Mouse (Mus musculus): ENCODE results near the gene Itfg2. TPM values are rescaled to one million over a fixed set of nuclear protein-coding genes. Genes with fewer than 3 reads are reported as not detected.

The Itfg2 gene
- polyA plus RNA-seq, 1 experiment from 2014 or later, result 33.5 TPM

DNA sequence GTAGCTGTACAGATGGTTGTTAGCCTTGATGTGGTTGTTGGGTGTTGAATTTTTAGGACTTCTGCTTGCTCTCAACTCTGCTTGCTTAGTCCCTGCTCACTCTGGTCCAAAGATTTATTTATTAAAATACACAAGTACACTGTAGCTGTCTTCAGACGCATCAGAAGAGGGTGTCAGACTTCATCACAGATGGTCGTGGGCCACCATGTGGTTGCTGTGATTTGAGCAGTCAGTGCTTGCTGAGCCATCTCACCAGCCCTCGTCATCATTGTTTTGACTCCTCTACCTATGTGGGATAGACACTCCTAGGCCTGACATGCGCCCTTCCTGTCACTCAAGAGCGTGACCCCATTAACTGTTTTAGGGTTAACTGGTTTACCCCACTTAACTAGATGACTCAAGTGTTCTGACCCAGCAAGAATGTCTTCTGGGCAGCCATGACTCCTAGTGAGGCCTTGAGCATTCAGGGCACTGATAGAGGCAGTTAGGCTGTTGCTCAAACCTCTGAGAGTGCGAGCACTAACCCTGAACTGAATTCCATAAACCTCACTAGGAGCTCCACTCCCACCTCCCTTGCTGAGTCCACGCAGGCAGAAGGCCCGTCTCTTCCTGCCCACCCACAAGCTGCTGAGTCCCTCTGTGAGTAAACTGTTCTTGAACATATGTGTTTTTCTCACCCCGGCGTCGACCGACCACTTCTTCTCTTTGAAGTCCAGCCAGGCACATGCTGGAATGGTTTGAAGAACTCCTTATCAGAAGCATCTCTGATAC is 31.3 kb upstream of the Itfg2 start:
- Histone ChIP-seq H3K9ac (no peak overlapping the region), H3K36me3 (no peaks in the 10 kb centered on the region), H3K4me1 (no peaks in the 10 kb centered on the region), H3K4me2 (replicated peaks) (no peak overlapping the region), H3K27ac (replicated peaks) (no peak overlapping the region), H3K9me3 (replicated peaks) (no peaks in the 10 kb centered on the region), H3K27me3 (no peaks in the 10 kb centered on the region), H3K4me3 (replicated peaks) (no peak overlapping the region)
- ATAC-seq (ENCODE audit: insufficient number of reproducible peaks, low FRiP score, low TSS enrichment, low read depth), result no peak
- 68% methylated on average over 12 of the region's 12 CpGs for WGBS

- ATAC-seq (ENCODE audit: insufficient number of reproducible peaks, low FRiP score, low TSS enrichment, low read depth), result no peak
- H3K27me3 ChIP-seq, result no peaks in the 10 kb centered on the region
- no peak overlapping the region for H3K4me3 ChIP-seq (replicated peaks)
- no peaks in the 10 kb centered on the region for H3K36me3 ChIP-seq
- H3K27ac ChIP-seq (replicated peaks), result no peak overlapping the region
- H3K9me3 ChIP-seq (replicated peaks), result no peaks in the 10 kb centered on the region
- no peak overlapping the region for H3K4me2 ChIP-seq (replicated peaks)
- H3K4me1 ChIP-seq, result no peaks in the 10 kb centered on the region
- WGBS, result 94% methylated on average over 5 of the region's 5 CpGs
- no peak overlapping the region for H3K9ac ChIP-seq
Observed at GRCm38 (mm10) chr6:128447063-128447462, 22.3 kb upstream of the Itfg2 start.

DNA sequence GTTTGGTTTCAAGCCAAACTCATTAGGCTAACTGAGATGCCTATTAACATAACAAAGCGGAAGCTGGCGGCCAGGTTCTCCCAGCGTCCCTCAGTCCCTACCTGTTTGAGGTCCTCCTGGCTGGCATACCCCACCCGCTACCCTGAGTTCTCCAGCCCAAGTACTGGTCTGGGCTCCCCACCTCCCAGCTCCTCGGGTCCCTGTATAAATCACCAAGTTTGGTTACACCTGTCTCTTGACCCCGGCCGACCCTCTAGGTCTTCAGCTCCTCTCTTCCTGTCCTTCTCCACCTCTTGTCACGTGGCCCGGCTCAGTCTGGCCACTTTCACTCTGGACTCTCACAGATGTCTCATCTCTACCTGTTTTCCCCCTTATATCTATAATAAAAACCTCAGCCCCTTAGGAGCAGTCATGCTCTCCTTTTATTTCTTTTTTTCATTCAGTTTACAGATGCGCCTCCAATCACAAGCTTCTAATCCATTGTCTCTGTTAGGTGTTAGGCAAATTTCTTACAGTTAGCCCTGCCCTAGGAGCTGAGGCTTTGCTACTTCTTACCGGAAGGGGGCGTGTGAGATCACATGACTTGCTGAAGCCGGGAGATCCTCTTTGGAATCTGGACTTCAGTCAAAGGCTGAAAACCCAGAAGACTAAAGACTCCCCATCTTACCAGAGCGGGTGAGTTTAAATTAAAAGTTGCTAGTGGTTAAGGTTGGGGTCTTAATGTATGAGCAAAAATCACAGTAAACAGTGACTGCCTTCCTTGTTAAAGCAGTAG is 21.2 kb upstream of the Itfg2 start:
- no peak overlapping the region for H3K4me3 ChIP-seq (replicated peaks)
- no peaks in the 10 kb centered on the region for H3K27me3 ChIP-seq
- H3K9me3 ChIP-seq (replicated peaks), result no peaks in the 10 kb centered on the region
- H3K4me1 ChIP-seq, result no peaks in the 10 kb centered on the region
- H3K9ac ChIP-seq, result no peak overlapping the region
- whole genome bisulfite sequencing, result 15% methylated on average over 14 of the region's 14 CpGs
- H3K27ac ChIP-seq (replicated peaks), result no peak overlapping the region
- H3K4me2 ChIP-seq (replicated peaks), result peak overlapping the region; percentile 31
- H3K36me3 ChIP-seq, result no peaks in the 10 kb centered on the region
- ATAC-seq (ENCODE audit: insufficient number of reproducible peaks, low FRiP score, low TSS enrichment, low read depth), result 0 out of 2 replicates have a peak, but pooled peaks have one; percentile 40

DNA sequence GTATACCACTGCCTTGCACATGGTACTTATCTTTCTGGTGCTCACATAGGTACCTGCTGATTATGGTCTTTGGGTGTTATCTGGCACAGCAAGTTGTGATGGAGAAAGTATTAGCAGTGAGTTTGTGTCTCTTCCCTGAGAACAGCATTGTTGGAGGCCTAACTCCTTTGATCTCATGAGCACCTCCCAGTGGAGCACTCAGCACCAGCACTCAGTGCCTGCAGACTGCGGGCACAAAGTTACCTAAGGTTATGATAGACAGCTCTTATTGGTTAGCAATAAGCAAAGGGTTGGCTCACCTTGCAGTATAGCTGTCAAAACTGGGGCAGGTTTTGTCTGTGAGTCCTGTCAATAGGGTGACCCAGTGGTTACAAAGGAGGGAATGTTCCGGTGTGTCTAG is 15.5 kb upstream of the Itfg2 start:
- Histone ChIP-seq H3K9ac (no peak overlapping the region), H3K27ac (replicated peaks) (no peak overlapping the region), H3K4me2 (replicated peaks) (no peak overlapping the region), H3K4me3 (replicated peaks) (no peak overlapping the region), H3K4me1 (peaks cover 15% of the 10 kb centered on the region), H3K27me3 (no peaks in the 10 kb centered on the region), H3K9me3 (replicated peaks) (no peaks in the 10 kb centered on the region), H3K36me3 (peaks cover 7% of the 10 kb centered on the region)
- WGBS, result 87% methylated on average over 2 of the region's 2 CpGs
- ATAC-seq (ENCODE audit: insufficient number of reproducible peaks, low FRiP score, low TSS enrichment, low read depth), result no peak

- Histone ChIP-seq H3K9ac (peak overlapping the region; percentile 33), H3K27me3 (no peaks in the 10 kb centered on the region), H3K4me3 (replicated peaks) (peak overlapping the region; percentile 98), H3K9me3 (replicated peaks) (no peaks in the 10 kb centered on the region), H3K4me2 (replicated peaks) (peak overlapping the region; percentile 72), H3K36me3 (peaks cover 20% of the 10 kb centered on the region), H3K27ac (replicated peaks) (peak overlapping the region; percentile 93), H3K4me1 (peaks cover 15% of the 10 kb centered on the region)
- WGBS, result 22% methylated on average over 18 of the region's 18 CpGs
- ATAC-seq (ENCODE audit: insufficient number of reproducible peaks, low FRiP score, low TSS enrichment, low read depth), result peak; percentile 37; the same call in 1 of the 2 replicates
Observed at GRCm38 (mm10) chr6:128438871-128439341, 14.2 kb upstream of the Itfg2 start.

DNA sequence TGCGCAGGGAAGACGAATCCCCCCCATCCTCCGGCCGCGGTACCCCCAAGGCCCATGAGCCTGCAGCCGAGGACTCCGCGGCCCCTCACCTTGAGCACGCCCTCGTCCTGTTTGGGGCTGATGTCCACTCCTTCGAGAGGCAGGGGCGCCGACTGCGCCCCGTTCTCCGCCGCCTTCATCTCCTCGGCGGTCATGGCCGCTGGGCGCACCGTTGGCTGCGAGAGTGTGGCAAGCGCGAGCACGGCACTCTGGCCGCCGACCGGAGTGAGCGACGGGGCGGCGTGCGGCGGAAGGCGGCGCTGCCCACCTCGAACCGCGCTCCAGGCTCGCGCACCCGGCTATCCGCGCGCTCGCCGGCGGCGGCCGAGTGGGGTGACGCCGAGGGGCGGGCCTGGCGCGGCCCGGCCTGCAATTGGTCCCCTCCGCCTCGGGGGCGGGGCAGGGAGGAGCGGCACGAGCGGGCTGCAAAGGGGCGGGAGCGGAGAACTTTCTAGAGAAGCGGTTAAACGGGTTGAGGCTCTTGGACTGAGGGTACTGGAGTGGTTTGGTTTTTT is 13.7 kb upstream of the Itfg2 start, which contains the start of gene Fkbp4:
TSS of gene Fkbp4 (minus strand) at position 361 of the 554 bp plus-strand sequence.
- Histone ChIP-seq H3K4me1 (peaks cover 15% of the 10 kb centered on the region), H3K27me3 (no peaks in the 10 kb centered on the region), H3K4me3 (replicated peaks) (peak within 1 kb of the TSS; percentile 98), H3K36me3 (peaks cover 26% of the 10 kb centered on the region), H3K9me3 (replicated peaks) (no peaks in the 10 kb centered on the region), H3K9ac (peak within 1 kb of the TSS; percentile 93), H3K4me2 (replicated peaks) (peak within 1 kb of the TSS; percentile 72), H3K27ac (replicated peaks) (peak within 1 kb of the TSS; percentile 93)
- WGBS, result under 1% methylated on average over 67 of the region's 67 CpGs
- ATAC-seq (ENCODE audit: insufficient number of reproducible peaks, low FRiP score, low TSS enrichment, low read depth), result peak; percentile 95

DNA sequence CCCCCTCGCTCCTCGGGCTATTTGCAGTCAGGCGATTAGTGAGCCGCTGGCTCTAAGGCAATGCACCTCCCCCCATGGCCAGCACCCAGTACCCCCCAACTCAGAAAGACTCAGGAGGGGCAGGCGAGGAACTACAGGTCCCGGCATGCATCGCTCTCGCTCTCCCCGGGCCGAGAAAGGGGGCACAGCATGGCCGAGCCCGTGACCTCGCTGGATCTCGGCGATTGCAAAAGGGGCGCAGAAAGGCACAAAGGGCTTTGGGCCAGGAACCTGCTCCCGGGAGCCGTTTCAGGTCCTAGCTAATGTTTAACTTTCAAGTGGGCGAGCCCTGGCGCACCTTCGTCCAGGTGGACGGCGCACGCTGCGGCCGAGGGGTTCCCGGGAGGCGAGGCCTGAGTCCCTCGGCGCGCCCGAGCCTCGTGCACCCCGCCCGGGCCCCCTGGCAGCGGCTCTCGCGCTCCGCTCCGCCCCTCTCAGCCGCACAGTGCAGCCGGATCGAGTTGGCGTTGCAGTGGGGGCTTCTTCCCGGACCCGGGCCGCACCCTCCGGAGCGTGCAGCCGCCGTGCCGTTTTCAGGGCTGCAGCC is 13.1 kb upstream of the Itfg2 start:
- H3K36me3 ChIP-seq, result peaks cover 31% of the 10 kb centered on the region
- H3K4me2 ChIP-seq (replicated peaks), result peak overlapping the region; percentile 72
- peak overlapping the region; percentile 98 for H3K4me3 ChIP-seq (replicated peaks)
- peak; percentile 81 for ATAC-seq (ENCODE audit: insufficient number of reproducible peaks, low FRiP score, low TSS enrichment, low read depth)
- no peaks in the 10 kb centered on the region for H3K27me3 ChIP-seq
- H3K9me3 ChIP-seq (replicated peaks), result no peaks in the 10 kb centered on the region
- peak overlapping the region; percentile 93 for H3K27ac ChIP-seq (replicated peaks)
- under 1% methylated on average over 52 of the region's 52 CpGs for WGBS
- peaks cover 15% of the 10 kb centered on the region for H3K4me1 ChIP-seq
- peak overlapping the region; percentile 93 for H3K9ac ChIP-seq

DNA sequence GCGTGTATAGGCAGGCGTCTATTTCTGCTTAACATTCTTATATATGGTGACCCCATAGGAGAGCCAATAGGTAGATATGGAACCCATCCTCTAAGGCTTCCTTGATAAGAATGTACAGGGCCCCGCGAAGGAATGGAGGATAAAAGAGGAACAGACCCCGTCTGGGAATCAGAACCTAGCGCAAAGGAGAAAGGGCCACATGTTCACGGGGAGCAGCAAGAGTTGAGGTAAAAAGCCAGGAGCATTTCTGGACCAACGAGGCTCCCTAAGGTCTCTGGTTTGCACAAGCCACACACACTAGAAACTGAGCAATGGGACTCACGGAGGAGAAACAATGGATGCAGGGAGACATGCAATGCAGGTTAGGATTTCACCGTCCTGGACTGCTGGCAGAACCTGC is 12.6 kb upstream of the Itfg2 start:
- Histone ChIP-seq H3K27ac (replicated peaks) (peak overlapping the region; percentile 93), H3K36me3 (peaks cover 37% of the 10 kb centered on the region), H3K9ac (peak overlapping the region; percentile 93), H3K27me3 (no peaks in the 10 kb centered on the region), H3K4me1 (peaks cover 15% of the 10 kb centered on the region), H3K4me3 (replicated peaks) (peak overlapping the region; percentile 98), H3K9me3 (replicated peaks) (no peaks in the 10 kb centered on the region), H3K4me2 (replicated peaks) (peak overlapping the region; percentile 72)
- WGBS, result 4% methylated on average over 10 of the region's 10 CpGs
- ATAC-seq (ENCODE audit: insufficient number of reproducible peaks, low FRiP score, low TSS enrichment, low read depth), result no peak

DNA sequence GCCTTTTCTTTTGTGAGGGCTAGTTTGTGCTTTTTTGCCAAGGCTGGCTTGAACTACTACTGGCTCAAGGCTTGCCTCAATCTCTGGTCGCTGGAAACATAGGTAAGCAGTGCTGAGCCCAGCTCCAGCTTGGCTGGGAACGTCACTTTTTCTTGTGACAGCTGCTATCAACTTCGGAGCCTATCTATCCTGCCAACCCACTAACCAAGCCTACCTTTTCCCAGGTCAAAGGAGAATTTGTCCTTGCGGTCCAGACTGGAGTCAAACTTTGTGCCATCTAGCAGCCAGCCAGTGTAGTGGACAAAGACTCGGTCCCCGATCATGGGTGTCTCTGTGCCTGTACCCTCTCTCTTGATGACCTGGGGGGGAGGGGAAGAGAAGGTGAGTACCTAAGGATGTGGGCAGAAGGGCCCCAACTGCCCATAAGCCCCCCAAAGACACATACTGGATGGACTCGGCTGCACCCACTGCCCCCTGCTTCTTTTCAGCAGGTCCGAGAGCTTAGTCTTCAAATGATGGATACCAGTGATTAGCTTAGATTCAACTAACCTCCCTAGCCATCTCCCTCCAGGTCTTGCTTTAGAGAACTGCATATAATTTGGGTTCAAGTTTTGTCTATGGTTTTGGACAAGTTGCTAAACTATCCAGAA is 11.8 kb upstream of the Itfg2 start:
- H3K27ac ChIP-seq (replicated peaks), result 0 out of 2 replicates have a peak overlapping the region, but pooled peaks have one; percentile 93
- peak overlapping the region; percentile 98 for H3K4me3 ChIP-seq (replicated peaks)
- peaks cover 45% of the 10 kb centered on the region for H3K36me3 ChIP-seq
- WGBS, result 85% methylated on average over 8 of the region's 8 CpGs
- peak overlapping the region; percentile 72 for H3K4me2 ChIP-seq (replicated peaks)
- ATAC-seq (ENCODE audit: insufficient number of reproducible peaks, low FRiP score, low TSS enrichment, low read depth), result no peak
- H3K27me3 ChIP-seq, result no peaks in the 10 kb centered on the region
- no peak overlapping the region; the same call in 1 of the 2 replicates for H3K9ac ChIP-seq
- H3K9me3 ChIP-seq (replicated peaks), result no peaks in the 10 kb centered on the region
- H3K4me1 ChIP-seq, result peaks cover 15% of the 10 kb centered on the region

DNA sequence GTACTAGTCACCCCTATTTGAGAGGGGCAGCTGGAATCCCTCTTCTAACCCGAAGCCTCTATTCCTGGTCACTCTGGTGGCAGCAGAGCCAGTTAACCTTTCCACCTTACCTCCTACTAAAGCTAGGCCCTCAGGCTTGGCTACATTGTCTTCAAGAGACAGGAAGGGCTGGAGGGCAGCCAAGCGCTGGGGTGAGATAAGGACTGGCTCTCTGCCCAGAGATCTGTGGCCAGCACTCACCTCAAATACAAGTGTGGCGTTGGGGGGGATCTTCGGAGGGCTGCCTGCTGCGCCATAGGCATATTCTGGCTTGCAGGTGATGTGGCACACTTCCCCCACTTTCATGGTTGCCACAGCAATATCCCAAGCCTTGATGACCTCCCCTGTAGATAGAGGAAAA is 10.7 kb upstream of the Itfg2 start:
- H3K27me3 ChIP-seq, result no peaks in the 10 kb centered on the region
- H3K27ac ChIP-seq (replicated peaks), result no peak overlapping the region
- ATAC-seq (ENCODE audit: insufficient number of reproducible peaks, low FRiP score, low TSS enrichment, low read depth), result no peak
- H3K4me2 ChIP-seq (replicated peaks), result no peak overlapping the region
- peaks cover 53% of the 10 kb centered on the region for H3K36me3 ChIP-seq
- H3K9me3 ChIP-seq (replicated peaks), result no peaks in the 10 kb centered on the region
- H3K4me1 ChIP-seq, result peaks cover 15% of the 10 kb centered on the region
- H3K9ac ChIP-seq, result no peak overlapping the region
- no peak overlapping the region for H3K4me3 ChIP-seq (replicated peaks)
- 77% methylated on average over 5 of the region's 5 CpGs for WGBS
